Mouse (Mus musculus) cerebral cortex, adult 2 months (tissue): Measurements from ENCODE around the gene Olfml3.

ENCODE experiments used
- WGBS: fragments of 180-500 bp; shearing (Covaris S2); methylation state at CpG from one replicate; pipeline ENCODE4 v1.1.7; 2018; 5-methylcytosine and 5-hydroxymethylcytosine counted together

Olfml3 gene

DNA sequence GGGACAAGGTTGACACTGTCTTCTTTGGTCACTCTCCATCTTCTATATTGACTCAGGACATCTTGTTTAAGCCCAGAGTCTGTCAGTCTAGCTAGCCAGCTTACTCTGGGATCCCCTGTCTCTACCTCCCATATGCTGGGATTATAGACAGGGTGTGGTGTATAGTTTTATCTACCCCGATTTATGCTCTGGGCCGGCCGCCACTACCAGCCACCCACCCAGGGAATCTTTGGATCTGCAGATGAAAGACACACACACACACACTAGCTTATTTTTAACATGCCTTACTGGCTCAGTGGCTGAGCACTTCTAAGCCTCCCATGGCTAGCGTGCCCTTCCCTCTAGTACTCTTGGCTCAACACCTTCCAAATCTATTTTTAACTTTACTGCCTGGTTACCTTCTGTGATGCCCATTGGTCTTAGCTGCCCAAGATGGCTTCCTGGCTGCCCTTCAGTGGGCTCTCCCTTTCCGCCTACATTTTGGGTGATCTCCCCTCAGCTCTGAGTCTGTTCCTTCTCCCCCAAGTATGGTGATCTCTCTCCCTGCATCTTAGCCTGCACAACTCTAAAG is 28.2 kb downstream of the Olfml3 start:
- WGBS: 59% methylated on average over 5 of the region's 5 CpGs

DNA sequence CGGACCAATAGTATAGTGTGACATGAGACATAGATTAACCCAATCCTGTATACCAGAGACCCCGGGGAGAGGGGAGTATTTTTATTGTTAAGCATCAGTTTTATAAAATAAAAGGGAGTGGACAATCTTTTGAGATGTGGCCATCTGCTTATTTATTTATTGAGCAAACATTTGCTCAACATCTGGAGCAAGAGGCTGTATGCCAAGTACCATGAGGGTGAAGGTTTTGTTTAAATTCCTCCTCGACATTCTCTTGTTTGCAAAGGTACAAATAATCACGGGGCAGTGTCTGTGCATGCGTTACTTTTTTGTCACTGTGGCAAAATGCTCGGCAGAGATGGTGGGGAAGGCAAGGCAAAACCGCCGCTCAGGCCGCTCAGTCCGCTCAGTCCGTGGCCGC is 32.4 kb downstream of the Olfml3 start:
- WGBS: 92% methylated on average over 12 of the region's 12 CpGs

- 66% methylated on average over 6 of the region's 6 CpGs for WGBS
Observed at GRCm38 (mm10) chr3:103704661-103705060, 33.1 kb downstream of the Olfml3 start.

GRCm38 (mm10) chr3:103696388-103696925 is 41.3 kb downstream of the Olfml3 start:
- WGBS: 96% methylated on average over 1 of the region's 1 CpGs

DNA sequence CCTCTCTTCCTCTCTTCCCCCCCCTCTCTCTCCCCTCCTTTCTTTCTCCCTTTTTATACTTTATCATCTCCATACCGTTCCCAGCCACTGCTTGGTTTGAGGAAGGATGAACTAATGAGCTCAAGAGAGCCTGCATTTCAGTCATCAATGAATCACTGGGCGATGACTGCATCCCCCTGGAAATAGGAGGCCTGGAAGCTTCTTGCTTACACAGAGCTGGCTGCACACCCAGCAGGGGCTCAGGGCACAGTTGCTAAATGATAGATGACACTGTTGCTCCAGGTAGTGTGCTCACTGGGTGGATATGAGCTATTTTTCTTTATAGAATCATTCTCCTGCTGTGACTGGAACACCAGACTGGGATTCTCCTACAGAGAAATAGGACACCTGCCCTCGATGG is 42.2 kb downstream of the Olfml3 start:
- WGBS: 69% methylated on average over 3 of the region's 3 CpGs

DNA sequence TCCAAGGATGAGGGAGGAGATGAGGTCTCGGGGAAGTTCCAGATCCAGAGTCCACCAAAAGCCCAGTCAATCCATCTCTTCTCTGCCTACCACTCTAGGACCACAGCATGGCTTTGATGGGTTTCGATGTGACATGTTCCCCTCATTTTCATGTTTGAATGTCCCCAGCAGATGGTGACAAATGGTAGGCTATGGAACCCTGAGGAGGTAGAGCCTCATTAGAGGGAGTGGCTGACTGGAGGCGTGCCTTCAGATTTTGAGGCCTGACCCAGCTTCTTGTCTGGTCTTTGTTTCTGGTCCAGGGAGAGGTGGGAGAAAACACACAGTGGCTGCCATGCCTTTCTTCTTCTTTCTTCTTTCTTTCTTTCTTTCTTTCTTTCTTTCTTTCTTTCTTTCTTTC is 47.3 kb downstream of the Olfml3 start:
- 85% methylated on average over 3 of the region's 3 CpGs for WGBS

DNA sequence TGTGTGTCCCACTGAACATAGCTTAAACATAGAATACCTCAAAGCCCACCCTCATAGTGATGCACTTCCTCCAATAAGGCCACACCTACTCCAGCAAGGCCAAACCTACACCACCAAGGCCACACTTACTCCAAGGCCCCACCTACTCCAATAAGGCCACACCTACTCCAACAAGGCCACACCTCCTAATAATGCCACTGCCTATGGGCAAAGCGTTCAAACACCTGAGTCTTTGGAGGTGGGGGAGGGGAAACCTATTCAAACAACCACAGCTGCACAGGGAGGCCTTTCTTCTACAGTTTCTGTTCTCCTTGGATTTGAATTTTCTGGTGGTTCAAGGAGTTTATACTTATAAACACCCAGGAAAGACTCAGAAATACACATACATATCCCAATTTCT is 48.8 kb downstream of the Olfml3 start:
- 78% methylated on average over 1 of the region's 1 CpGs for WGBS

- WGBS: 43% methylated on average over 5 of the region's 5 CpGs
Observed at GRCm38 (mm10) chr3:103683966-103684319, 53.9 kb downstream of the Olfml3 start.

DNA sequence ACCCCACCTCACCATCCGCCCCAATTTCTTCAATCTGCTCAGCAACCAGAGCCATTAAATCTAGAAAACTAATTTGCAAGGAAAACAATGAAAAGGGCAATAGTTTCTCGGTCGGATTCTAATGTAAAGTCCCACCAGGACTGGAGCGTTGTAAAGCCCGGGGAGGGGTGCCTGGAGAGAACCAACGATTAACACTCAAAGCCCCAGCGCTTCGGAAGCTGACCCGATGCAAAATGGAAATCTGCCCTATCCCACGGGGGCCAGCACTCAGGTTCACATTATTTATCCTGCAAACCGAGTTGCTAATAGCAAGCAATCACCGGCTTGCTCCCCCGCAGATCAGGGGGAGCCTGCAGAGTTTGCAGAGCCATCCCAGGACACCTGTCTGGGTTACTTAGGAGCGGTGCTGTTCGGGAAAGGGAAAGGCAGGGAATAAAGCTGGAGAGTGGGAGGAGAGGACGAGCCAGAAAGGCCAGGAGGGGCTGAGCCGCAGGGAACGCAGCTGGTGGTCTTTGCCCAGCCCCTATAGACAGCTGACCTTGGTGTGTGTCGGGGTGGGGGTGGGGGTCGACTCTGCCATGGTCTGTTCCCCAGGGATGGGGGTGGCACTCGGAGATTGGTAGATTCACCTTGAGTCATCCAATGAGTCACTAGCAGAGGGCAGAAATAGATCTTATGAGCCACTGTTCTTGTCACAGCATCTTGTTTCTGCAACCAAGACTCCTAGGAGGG is 54.4 kb downstream of the Olfml3 start:
- 12% methylated on average over 21 of the region's 21 CpGs for WGBS

DNA sequence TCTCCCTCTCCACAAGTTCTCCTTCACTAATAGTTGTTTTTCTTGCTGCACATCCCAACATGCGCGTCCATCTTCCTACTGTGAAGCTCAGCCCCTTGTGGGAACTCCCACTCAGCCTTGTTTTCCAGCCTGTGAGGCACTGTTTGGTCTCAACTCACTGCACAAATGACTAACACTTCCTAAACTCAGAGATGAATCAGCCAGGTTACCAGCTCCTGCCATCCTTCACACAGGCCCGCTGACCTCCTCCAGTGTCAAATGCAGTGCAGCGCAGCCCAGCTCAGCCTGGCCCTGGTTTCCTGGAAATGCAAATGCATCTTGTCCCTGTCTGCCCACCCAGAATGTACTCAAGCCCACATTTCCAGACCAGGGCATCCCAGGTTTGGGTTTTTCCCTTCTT is 55.3 kb downstream of the Olfml3 start:
- 50% methylated on average over 4 of the region's 4 CpGs for WGBS

DNA sequence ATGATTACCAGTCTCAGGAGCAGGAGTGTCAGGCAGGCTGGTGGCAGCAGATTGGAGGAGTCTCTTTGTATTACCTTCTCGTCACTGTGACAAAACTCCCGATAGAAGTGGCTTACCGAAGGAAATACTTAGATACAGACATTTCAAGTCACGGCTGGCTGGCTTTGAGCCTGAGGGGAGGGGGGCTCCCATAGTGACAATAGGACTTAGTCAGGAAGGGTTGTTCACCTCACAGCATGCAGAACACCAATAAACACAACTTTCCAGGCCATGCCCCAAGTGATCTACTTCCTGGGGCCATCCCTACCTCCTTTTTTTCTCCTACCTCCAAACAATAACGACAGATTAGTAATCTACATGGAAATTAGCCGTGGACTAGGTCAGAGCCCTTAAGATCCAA is 59.0 kb downstream of the Olfml3 start:
- 66% methylated on average over 6 of the region's 6 CpGs for WGBS

GRCm38 (mm10) chr3:103672716-103673115 is 65.1 kb downstream of the Olfml3 start:
- WGBS: 60% methylated on average over 7 of the region's 7 CpGs
